Mouse (Mus musculus) T-helper 17 cell (primary cell): Measurements from ENCODE around the gene Scn8a.

ENCODE experiments used
- in situ Hi-C, 2 experiments: fragments of 300-600 bp; cut with MboI, MseI; formaldehyde crosslinking; loops; 1 replicate in 1 of 2; 2 replicates in 1 of 2; pipeline ENCODE4 v1.15.1; 2025; ENCODE audit warnings: high pct_unique_total_duplicates in 2 of 2

Gene Scn8a

GRCm38 (mm10) chr15:100873155-100873554 is 3.5 kb downstream of the Scn8a start:
- in situ Hi-C loops = loop anchor here in 1 of 2 experiments (25.0 kb wide), 1 partner anchor 1186 kb away; no protein-coding TSS in a partner anchor

- in situ Hi-C loops = no loop called here
Observed at GRCm38 (mm10) chr15:100879073-100879472, 9.4 kb downstream of the Scn8a start.

- in situ Hi-C loops = no loop called here
Observed at GRCm38 (mm10) chr15:100881385-100881784, 11.7 kb downstream of the Scn8a start.

GRCm38 (mm10) chr15:100884481-100884880 is 14.8 kb downstream of the Scn8a start:
- in situ Hi-C loops = no loop called here

GRCm38 (mm10) chr15:100891962-100892361 is 22.3 kb downstream of the Scn8a start:
- in situ Hi-C loops = no loop called here

- in situ Hi-C loops = no loop called here
Observed at GRCm38 (mm10) chr15:100896502-100896901, 26.8 kb downstream of the Scn8a start.

- in situ Hi-C loops = no loop called here
Observed at GRCm38 (mm10) chr15:100903811-100904210, 34.2 kb downstream of the Scn8a start.

GRCm38 (mm10) chr15:100905006-100905405 is 35.3 kb downstream of the Scn8a start:
- in situ Hi-C loops = no loop called here

GRCm38 (mm10) chr15:100905751-100906150 is 36.1 kb downstream of the Scn8a start:
- in situ Hi-C loops = no loop called here

GRCm38 (mm10) chr15:100908817-100909216 is 39.2 kb downstream of the Scn8a start:
- in situ Hi-C loops = no loop called here

- in situ Hi-C loops = loop anchor here in 1 of 2 experiments (10.0 kb wide), 1 partner anchor 2005 kb away; no protein-coding TSS in a partner anchor
Observed at GRCm38 (mm10) chr15:100909734-100910163, 40.1 kb downstream of the Scn8a start.

- in situ Hi-C loops = loop anchor here in 1 of 2 experiments (10.0 kb wide), 1 partner anchor 2004 kb away; no protein-coding TSS in a partner anchor
Observed at GRCm38 (mm10) chr15:100910381-100910841, 40.8 kb downstream of the Scn8a start.

- in situ Hi-C loops = loop anchor here in 1 of 2 experiments (10.0 kb wide), 1 partner anchor 2002 kb away; no protein-coding TSS in a partner anchor
Observed at GRCm38 (mm10) chr15:100912676-100913266, 43.1 kb downstream of the Scn8a start.

- in situ Hi-C loops = loop anchor here in 1 of 2 experiments (10.0 kb wide), 1 partner anchor 2000 kb away; no protein-coding TSS in a partner anchor
Observed at GRCm38 (mm10) chr15:100914734-100915242, 45.1 kb downstream of the Scn8a start.

- in situ Hi-C loops = loop anchor here in 1 of 2 experiments (10.0 kb wide), 1 partner anchor 1997 kb away; no protein-coding TSS in a partner anchor
Observed at GRCm38 (mm10) chr15:100918046-100918445, 48.4 kb downstream of the Scn8a start.

- in situ Hi-C loops = no loop called here
Observed at GRCm38 (mm10) chr15:100922210-100922609, 52.6 kb downstream of the Scn8a start.

- in situ Hi-C loops = no loop called here
Observed at GRCm38 (mm10) chr15:100923476-100923875, 53.8 kb downstream of the Scn8a start.

GRCm38 (mm10) chr15:100924941-100925340 is 55.3 kb downstream of the Scn8a start:
- in situ Hi-C loops = no loop called here

GRCm38 (mm10) chr15:100930477-100930876 is 60.8 kb downstream of the Scn8a start:
- in situ Hi-C loops = no loop called here

GRCm38 (mm10) chr15:100936176-100936575 is 66.5 kb downstream of the Scn8a start:
- in situ Hi-C loops = no loop called here

GRCm38 (mm10) chr15:100948383-100948782 is 78.7 kb downstream of the Scn8a start:
- in situ Hi-C loops = no loop called here

GRCm38 (mm10) chr15:100949169-100949568 is 79.5 kb downstream of the Scn8a start:
- in situ Hi-C loops = no loop called here

GRCm38 (mm10) chr15:100951491-100951890 is 81.8 kb downstream of the Scn8a start:
- in situ Hi-C loops = no loop called here
